14 mouse cellular contexts compared by ENCODE assay signal in the genomic region with DNA sequence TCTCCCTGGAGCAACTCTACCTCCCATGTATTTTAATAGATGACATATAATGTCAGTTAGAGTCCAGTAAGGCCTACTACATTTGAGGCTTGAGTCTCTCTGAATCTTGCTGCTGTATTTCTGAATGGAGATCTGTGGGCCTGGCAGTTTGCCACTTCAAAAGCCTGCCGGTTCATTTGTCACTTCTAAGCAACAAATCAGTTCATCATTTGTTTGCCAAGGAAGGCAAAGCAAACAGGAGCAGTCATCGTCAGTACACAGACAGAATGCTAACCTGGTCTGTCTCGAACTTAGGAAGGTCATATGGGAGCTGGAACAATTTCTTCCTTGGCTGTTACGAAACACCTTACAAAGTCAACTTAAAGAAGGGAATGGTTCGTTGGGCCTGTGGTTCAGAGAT. TPM values are rescaled to one million over a fixed set of nuclear protein-coding genes. Genes with fewer than 3 reads are reported as not detected.
DNase-seq lines count a peak whose midpoint lies in the region; ATAC-seq and TF ChIP-seq lines count a peak whose summit lies in the region.
"Had no signal": no experiment of that assay in that cellular context is flagged by ENCODE, and none has a peak within 500 bp of the region (broad histone marks: within the 10 kb centered on the region; RNA-seq: fewer than 3 reads in every experiment).

No protein-coding gene starts in this region.

- no peaks in the 10 kb centered on the region for H3K9me3 ChIP-seq in hindbrain, embryonic 13.5 days
- no peaks in the 10 kb centered on the region for H3K9me3 ChIP-seq in neural tube, embryonic 14.5 days (ENCODE audit: control insufficient read depth, low read length)

- peak; percentile 22 for DNase-seq in layer of hippocampus, adult 11-12 months (ENCODE audit: low spot score)
- no peak for DNase-seq in layer of hippocampus, adult 9-10 months (ENCODE audit: low spot score)
- DNase-seq in cerebellum, adult 11-12 months = peak; percentile 11
- DNase-seq in adrenal gland, postnatal 4 days (ENCODE audit: low spot score in 2 of 2) = no peak
- no peak for DNase-seq in thymus, adult 2 months
- DNase-seq: heart, adult 18-20 months; heart, postnatal 36 days had no signal

- no peak overlapping the region for H3K9ac ChIP-seq in hindbrain, embryonic 13.5 days
- H3K9ac ChIP-seq in neural tube, embryonic 14.5 days (replicated peaks; ENCODE audit: low read depth, low read length) = no peak overlapping the region
- H3K9ac ChIP-seq: liver, embryonic 14.5 days had no signal

- H3K36me3 ChIP-seq in hindbrain, embryonic 13.5 days = no peaks in the 10 kb centered on the region
- no peaks in the 10 kb centered on the region for H3K36me3 ChIP-seq in neural tube, embryonic 14.5 days (ENCODE audit: control insufficient read depth, insufficient read depth, low read length)
- no peaks in the 10 kb centered on the region for H3K36me3 ChIP-seq in thymus, adult 2 months (ENCODE audit: control insufficient read depth, insufficient read depth, low read length)

- peak overlapping the region; percentile 65 for H3K27ac ChIP-seq in hindbrain, embryonic 13.5 days
- peak overlapping the region; percentile 35; the same call in 1 of the 2 replicates for H3K27ac ChIP-seq in neural tube, embryonic 14.5 days (ENCODE audit: low read depth, low read length)
- H3K27ac ChIP-seq in thymus, adult 2 months (ENCODE audit: control insufficient read depth, insufficient read depth, low read length) = no peak overlapping the region
- H3K27ac ChIP-seq: liver, embryonic 14.5 days had no signal

- peaks cover 10% of the 10 kb centered on the region; the same call in 1 of the 2 replicates for H3K4me1 ChIP-seq in hindbrain, embryonic 13.5 days (replicated peaks)
- H3K4me1 ChIP-seq in neural tube, embryonic 14.5 days (ENCODE audit: control insufficient read depth, insufficient read depth, low read length) = no peaks in the 10 kb centered on the region
- no peaks in the 10 kb centered on the region for H3K4me1 ChIP-seq in thymus, adult 2 months (replicated peaks; ENCODE audit: control insufficient read depth, insufficient read depth, low read length)

- WGBS in hindbrain, embryonic 13.5 days = 36% methylated on average over 5 of the region's 5 CpGs
- 38% methylated on average over 5 of the region's 5 CpGs for WGBS in neural tube, embryonic 14.5 days
- WGBS in thymus, adult 2 months = 75% methylated on average over 5 of the region's 5 CpGs

- no peak overlapping the region for H3K4me3 ChIP-seq in hindbrain, embryonic 13.5 days
- no peak overlapping the region for H3K4me3 ChIP-seq in neural tube, embryonic 14.5 days (ENCODE audit: low read depth, low read length)
- no peak overlapping the region for H3K4me3 ChIP-seq in thymus, adult 2 months (ENCODE audit: control insufficient read depth, insufficient read depth, low read length)

- no peak for ATAC-seq in hindbrain, embryonic 13.5 days (ENCODE audit: low FRiP score)
- ATAC-seq in neural tube, embryonic 14.5 days (ENCODE audit: low read depth) = no peak
- ATAC-seq: CD4-positive, CD25-positive, alpha-beta regulatory T cell, adult 4 months had no signal

- no peak for TF ChIP-seq POLR2A in thymus, adult 2 months (IDR thresholded peaks at IDR 0.05; ENCODE audit: control insufficient read depth, extremely low read depth, insufficient read depth, low read length, poor library complexity)

- no peak for TF ChIP-seq CTCF in thymus, adult 2 months (IDR thresholded peaks at IDR 0.05; ENCODE audit: borderline replicate concordance, control insufficient read depth, extremely low read depth, insufficient read depth, low read length, poor library complexity)

- no peaks in the 10 kb centered on the region for H3K27me3 ChIP-seq in hindbrain, embryonic 13.5 days
- no peaks in the 10 kb centered on the region for H3K27me3 ChIP-seq in neural tube, embryonic 14.5 days (ENCODE audit: control insufficient read depth, insufficient read depth, low read length)
- no peaks in the 10 kb centered on the region for H3K27me3 ChIP-seq in thymus, adult 2 months (ENCODE audit: control insufficient read depth, insufficient read depth, low read length)

- H3K4me2 ChIP-seq in hindbrain, embryonic 13.5 days = no peak overlapping the region
- H3K4me2 ChIP-seq in neural tube, embryonic 14.5 days (ENCODE audit: low read depth, low read length) = no peak overlapping the region
- H3K4me2 ChIP-seq: midbrain, embryonic 11.5 days had no signal

RNA-seq across cellular contexts. Expression of gene Pabpc6, which starts 37.4 kb away (rescaled TPM):
- not detected in 2 replicates for polyA plus RNA-seq in hindbrain, embryonic 13.5 days (2015; fragmentation: Nextera tagmentation; extraction: Ambion mirVana)
- polyA plus RNA-seq in neural tube, embryonic 14.5 days (2014; fragmentation: Nextera tagmentation; extraction: Ambion mirVana) = not detected in 2 replicates
- not detected for total RNA-seq in adrenal gland, postnatal 4 days (2021)
- polyA plus RNA-seq in thymus, adult 2 months (2012; rRNA removed) = 0.05 TPM in 1 of 2 replicates, not detected in the other
- total RNA-seq: heart, adult 18-20 months; heart, postnatal 36 days had no signal
- polyA plus RNA-seq: CD4-positive, CD25-positive, alpha-beta regulatory T cell, adult 4 months; large intestine, adult 2 months; liver, embryonic 14.5 days; midbrain, embryonic 11.5 days; stomach, embryonic 14.5 days had no signal

Comparison
In these comparisons a context has a peak if more than half of its experiments do, and no peak if none do; other contexts are left out.
1. DNase-seq: peak in layer of hippocampus, adult 11-12 months (single experiment) and cerebellum, adult 11-12 months (single experiment); none in layer of hippocampus, adult 9-10 months (single experiment), adrenal gland, postnatal 4 days (0 of 2) and thymus, adult 2 months (single experiment).